Mouse (Mus musculus) c-Kit-positive CD71-positive TER-119-positive erythroid progenitor cells, embryonic 14.5 days (primary cell): ENCODE data around the gene Guk1.

Experiments used
- DNase-seq: peaks from one replicate; pipeline ENCODE4 v3.0.0-alpha.2; 2013; ENCODE audit warnings: low spot score

The Guk1 gene

DNA sequence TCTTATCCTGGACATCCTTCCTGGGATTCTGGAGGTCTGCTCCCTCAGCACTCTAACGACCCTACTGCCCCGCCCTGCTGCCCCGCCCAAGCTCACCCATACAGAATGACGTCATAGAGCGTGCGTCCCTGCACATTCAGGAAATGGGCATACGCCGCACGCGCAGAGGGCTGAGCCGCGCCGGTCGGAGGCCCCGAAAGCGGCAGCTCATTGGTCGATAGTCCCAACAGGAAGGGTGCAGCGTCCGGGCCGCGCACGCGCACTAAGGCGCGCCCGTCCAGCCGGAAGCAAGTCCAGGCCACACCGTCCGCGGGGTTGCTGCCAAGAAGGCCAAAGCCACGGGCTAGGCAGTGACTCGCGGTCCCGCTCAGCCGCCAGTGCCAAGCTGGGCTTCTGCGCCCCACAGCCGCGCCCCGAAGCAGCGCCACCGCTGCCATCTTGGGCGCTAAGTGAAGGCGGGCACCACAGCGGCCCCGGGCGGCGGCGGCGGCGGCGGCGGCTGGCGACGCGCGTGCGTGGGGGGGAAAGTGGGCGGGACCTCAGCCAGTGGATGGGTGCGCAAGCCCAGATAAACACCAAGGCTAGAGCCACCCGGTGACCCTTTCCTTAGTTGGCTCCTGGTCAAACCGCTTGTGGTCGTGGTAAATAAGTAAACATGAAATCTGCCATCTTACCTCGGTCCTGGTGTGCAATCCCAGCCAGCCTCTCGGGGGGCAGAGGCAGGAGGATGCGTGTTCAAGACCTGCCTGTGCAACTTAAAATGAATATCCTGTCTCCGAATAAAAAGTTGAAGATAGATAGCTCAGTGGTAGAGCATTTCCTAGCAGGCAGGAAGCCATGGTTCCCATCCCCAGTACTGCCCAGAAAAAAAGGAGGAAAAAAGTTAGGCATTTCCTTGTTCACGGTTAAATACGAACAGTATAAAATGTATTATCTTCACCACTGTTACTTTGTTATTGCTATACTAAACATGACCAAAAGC is 28.5 kb downstream of the Guk1 start, which contains the start of gene Iba57:
Iba57 (minus strand) TSS at position 485 of the 982 bp plus-strand sequence.
- peak; percentile 96 for DNase-seq

DNA sequence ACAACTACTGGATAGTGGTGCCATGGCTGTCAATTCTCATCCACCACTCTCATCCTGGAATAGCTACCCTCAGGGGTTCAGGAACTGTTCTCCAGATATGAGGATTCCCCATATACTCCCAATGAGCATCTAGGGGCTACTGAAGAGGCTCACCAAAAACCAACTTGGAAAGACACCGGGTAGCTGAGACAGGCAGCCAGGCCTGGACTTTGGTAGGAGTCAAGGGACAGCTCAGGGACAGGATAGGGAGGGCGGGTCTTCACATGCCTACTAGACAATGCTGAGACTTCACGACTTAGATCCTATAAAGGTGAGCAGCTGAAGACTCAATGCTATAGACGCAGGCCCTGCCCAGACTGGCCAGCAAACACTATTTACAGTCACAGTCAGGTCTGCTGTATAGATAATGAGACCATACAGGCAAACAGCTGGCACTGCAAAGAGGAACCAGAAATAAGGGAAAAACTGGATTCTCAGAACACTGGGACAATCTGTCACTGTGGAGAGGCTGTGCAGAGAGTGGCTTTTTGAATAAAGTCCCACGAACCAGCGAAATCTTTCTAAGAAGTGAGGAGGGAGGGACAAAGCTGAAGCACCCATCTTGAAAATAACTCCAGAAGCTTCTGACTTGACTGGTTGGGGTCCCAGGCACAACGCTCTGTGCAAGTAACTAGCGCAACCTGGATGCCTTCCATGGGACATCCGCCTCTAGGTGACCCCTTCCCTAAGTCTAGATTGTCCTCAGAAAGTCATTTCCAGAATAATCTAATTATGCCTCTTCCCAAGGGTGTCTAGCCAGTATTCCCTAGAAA is 29.4 kb downstream of the Guk1 start:
- DNase-seq: peak; percentile 81

DNA sequence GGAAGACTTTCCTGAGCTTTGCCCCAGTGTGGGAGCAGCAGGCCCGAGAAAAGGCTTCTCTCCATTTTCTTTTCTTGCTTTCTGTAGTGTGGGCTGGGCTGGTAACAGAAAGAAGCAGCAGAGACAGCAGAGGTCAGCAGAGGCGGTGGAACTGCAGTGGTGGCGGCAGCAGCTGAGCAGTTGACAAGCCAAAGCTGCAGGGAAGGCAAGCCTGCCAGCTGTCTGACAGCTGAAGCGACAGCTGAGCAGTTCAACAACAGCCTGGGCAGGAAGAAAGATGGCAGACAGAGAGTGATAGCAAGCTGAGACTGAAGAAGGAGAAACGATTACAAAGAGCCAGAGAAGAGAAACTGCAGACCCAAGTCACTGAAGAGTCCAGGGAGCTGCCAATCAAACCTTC is 30.6 kb downstream of the Guk1 start:
- DNase-seq: no peak

DNA sequence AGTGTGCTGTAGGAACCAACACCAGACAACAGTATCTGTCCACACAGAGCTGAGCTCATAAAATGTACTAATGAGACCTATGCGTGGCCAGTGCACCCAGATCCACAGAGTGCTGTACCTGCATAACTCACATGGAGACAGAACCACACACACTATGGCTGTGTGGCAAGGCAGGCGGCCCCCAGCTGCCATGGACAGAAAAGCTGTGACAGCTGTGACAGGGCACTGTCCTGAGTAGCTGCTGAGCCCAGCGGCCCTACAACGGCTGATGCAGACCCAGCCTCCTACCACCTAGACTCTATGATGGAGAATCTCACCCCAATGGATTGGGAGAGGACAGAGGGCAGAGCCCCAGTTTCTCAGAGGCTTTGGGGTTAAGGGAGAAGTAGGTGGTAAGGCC is 32.5 kb downstream of the Guk1 start:
- no peak for DNase-seq

DNA sequence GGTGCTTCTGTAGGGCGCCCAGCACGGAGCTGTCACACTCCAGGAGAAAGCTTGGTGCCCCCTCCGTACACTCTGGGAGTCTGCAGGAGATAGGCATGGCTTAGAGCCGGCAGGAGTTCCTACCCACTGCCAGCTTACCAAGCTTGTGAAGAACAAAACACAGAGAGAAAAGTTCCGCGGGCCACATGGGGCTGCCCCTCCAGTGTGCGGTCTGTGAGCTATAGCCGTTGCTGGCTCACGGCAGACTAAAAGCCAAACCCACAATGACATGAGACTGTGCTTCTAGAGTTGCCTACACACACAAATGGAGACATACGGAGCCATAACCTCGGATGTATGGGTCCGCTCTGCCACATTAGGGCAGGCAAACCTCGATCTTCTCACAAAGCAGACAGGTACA is 32.9 kb downstream of the Guk1 start:
- DNase-seq: no peak

DNA sequence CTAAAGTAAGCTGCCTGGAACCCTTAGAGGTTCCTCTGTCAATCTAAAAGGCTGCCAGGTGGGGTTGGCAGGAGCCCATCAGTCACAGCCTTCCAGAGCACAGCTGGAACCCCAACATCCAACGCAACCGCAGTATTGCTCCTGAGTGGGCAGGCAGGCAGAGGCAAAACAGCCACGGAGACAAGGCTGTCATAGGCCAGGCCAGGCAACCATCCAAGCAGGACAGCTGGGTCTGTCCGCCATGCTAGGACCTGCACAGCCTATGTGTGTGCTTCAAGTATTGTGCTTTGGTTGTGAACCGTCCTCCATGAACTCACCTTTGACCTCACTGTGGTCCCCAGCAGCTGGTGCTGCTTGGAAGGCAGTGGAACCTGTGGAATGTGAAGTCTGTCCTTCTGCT is 36.1 kb downstream of the Guk1 start:
- no peak for DNase-seq

DNA sequence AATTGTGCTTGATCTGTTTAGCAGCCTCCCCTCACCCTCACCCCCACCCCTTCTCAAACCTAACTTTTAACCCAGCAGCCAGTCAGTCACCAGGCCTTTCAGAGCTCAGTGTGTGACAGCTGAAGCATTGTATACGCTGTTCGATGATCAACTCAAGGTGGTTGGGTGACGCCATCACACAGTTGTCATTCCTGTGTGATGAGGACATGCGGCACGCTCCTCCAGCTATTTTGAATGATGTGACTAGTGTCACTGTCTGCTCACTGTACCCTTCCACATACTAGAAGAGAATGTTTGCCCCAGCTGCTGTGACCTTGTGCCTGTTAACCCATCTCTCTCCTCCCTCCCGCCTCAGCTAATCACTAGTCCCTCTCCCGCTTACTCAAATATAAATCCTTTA is 37.8 kb downstream of the Guk1 start:
- no peak for DNase-seq

DNA sequence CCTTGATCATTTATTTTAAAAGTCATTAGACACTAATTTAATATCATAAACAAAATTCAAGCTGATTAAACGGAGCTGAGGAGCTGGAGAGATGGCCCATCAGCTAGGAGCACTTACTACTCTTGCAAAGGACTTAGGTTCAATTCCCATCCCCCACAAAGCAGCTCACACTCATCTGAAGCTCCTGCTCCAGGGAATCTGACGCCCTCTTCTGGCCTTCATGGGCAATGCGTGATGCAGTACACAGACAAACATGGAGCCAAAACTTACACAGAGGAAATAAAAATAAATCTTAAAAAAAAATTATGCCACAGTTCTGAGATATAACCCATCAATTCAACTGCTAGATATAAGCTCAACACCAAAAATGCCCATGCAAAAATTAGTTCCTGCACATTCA is 40.3 kb downstream of the Guk1 start:
- DNase-seq: no peak

DNA sequence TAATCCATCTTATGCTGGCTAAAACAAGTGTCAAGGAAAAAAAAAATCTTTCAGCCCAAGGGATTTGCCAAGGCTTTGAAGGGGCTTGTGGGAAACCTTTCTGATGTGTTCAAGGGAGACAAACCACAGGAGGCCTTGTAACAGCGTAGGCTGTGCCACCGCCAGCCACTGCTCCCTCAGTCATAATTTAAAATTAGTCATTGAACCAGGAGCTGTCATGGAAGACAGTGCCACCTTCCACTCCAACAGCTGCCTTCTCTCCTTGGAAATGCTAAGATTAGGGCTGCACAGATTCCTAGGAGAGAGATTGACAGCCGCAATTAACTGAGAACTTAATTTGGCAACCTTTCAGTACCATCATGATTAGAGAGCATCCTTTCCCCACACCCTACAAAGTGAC is 42.7 kb downstream of the Guk1 start:
- DNase-seq: no peak

DNA sequence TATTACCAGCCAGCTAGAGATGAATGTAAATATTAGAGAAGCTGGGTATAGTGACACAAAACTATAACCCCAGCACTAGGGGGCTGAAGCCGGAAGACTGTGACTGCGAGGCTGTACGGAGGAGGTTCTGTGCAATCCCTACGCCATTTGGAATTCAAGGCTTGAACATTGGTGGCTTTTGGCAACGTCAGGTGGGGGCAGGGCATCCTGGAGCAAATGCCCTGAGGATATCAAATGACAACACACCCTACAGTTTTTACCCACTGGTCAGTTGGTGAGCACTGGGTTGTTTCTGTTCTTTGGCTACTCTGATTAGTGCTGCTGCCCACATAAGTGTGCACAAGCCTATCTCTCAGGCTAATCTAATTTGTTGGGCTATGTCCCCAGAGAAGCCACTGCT is 49.0 kb downstream of the Guk1 start:
- DNase-seq: no peak

DNA sequence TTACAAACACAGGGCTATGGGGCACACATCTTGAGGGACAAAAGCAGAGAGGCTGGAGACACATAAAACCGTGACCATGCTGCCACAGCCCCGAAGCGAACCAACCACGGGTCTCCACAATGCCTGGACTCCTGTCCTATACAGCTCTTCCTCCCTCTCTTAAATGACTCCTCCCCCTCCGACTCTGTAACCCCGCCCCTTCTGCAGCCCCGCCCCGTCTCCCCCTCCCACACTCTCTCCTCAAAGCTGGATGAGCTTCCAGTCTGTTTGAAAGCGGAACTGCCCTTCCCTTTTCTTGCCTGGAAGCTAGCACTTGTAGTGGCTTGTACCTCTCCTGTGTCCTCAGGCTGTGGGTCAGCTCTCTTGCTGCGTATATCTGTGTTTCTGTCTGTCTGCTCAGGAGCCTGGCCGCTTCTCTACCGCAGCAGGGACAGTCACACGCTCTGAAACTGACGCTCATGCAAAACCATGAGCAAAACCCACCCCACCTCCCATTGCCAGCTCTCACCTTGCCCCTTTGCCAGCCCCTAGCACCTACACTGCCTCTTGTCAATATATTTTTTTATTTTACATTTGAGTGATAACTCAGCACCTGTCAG is 50.1 kb downstream of the Guk1 start:
- no peak for DNase-seq

DNA sequence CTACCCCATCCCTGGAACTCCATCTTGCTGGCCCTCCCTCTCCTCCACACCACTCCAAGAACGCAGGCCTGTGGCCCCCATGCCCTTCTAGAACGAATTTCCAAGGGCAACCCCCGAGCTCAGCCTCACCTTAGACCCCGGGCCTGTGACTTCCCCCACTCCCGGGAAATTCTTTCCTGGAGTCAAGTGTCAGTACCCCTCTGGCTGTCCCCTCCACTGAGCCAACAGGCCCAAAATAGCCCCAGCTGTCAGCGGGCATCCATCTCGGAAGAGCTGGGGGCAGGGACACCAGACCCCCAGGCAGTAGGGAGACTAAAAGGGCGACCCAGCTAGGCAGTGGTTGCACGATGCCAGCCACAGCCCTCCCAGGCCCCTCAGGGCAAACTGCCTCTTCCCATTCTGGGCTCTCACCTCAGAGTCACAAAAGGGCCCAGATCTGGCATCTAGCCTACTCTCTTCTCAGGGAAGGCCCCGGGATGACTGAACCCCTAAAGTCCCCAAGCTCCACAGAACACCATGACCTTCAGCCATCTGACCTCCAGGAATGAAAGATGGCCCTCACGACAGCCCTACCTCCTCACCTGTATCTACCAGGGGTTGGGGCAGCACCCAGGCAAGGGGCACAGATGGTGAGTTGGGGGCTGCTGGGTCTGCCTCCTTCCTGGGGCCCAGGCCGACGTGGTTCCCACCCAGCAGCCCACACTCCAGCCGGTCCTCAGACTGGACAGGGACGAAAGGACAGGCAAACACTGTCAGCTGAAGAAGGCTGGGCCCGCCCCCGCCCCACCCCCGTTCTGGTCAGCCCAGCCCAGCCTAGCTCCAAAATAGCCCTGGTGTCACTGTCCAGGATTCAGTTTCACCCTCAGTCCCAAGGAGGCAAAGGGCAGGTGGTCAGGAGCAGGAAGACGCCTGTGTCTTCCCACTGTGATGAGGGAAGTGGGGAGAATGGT is 53.2 kb downstream of the Guk1 start:
- DNase-seq: no peak

DNA sequence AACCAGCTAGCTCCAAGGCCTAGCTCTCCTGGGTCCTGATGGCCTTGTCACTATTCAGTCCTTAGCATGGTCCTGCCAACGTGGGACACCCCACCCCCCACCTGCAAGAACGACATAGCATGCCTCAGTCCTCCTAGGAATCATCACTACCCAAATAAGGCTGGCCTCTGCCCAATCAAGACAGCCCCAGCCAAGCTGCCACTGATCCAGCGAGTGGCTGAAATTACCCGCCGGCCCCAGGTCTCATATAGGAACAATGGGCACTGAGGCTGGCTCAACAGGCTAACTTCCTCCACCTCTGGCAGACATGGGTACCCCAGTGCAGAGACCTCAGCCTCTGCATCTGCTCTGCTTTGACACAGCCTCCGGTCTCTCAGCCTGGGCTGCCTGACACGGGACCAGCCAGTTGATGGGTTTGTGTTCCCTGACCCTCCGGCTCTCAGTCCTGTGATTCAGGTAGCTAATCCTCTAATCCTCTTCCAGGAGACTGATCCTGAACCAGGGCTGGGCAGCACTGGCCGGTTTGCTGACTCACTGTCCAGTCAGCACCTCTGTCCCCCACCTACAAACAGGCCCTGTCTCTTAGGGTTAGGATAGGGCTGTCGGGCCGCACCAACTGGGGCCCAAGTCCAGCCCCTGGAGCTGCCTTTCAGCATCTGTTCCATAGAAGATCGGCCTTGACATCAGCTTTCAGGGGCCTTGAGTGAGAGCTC is 54.9 kb downstream of the Guk1 start:
- DNase-seq: no peak

DNA sequence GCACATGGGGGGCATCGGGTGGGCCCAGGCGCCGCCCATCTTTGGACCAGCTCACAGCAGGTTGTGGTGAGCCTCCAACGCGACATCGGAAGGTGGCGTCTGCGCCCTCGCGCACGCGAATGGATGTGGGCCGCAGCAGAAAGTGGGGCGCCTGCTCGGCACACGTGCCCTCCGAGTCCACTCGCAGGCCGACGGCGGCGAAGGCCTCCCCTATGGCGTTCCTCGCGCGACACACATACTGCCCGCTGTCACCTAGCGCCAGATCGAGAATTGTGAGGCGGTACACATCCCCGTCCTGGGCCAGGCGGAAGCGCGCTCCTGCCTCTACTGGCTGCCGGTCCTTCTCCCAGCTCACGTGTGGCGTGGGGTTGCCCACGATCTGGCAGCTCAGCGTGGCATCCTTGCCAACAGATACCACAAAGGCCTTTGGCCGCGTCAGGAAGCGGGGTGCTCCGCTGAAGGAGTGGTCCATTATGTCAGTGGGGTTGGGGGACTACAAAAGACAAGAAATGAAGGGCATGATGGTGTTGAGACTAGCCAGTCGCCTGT is 56.0 kb downstream of the Guk1 start, which contains the start of gene Obscn:
Obscn (minus strand) TSS at position 499 of the 549 bp plus-strand sequence.
- DNase-seq: no peak

DNA sequence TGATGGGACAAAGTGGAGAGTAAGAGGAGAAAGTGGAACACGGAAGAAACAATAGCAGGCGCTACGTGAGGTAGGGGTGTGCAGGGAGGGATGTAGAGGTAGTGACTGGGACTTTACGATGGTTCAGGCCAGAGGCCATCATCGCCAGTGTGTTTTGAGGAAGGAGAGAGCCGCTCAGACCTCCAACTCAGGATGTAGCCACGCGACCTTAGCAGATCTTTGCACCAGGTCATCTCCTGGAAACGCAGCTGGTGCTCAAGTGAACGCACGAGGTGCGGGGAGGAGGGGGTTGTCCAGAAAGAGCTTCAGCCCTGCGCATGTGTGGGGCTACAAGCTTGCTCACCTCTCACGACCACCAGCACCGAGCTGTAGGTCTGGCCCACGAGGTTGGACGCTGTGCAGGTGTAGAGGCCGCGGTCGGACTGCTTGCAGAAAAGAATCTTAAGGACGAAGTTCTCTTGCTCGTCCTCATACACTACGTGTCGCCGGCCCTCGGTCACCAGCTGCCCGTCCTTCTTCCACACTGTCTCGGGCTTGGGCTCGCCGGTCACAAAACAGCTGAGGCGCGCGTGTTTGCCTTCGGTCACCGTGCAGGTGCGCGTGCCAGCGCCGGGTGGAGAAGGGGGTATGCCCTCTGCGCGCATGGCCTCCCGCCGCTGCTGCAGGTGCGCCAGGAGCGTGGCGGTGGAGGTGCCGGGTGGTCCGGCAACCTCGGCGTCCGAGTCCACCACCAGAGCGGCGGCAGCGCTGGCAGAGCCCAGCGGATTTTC is 56.8 kb downstream of the Guk1 start:
- no peak for DNase-seq

DNA sequence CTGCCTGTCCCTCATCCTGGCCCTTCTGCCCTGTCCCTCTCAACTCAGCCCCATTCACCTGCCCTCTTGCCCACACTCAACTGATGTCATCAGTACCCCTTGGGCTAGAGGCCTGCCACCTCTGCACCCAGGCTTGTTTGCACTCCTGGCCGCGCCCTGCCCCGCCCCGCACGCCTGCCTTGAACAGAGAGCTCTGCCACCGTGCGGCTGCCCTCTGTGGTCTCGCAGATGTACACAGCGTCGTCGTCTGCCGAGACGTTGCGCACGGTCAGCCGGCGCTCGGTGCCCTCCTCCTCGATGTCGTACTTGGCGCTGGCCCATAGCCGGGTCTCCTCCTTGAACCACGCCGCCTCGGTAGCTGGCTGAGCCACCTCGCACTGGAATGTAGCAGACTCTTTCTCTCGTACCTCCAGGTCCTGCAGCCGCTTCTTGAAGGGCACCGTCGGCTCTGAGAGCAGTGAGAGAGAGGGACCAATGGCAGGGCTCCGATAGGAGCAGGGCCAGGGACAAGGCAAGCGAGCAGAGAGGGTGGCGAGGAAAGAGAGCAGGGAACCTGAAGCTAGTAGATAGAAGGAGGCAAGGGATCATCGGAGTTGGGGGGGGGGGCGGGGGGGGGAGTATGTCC is 57.5 kb downstream of the Guk1 start:
- no peak for DNase-seq
